In the genomic region with DNA sequence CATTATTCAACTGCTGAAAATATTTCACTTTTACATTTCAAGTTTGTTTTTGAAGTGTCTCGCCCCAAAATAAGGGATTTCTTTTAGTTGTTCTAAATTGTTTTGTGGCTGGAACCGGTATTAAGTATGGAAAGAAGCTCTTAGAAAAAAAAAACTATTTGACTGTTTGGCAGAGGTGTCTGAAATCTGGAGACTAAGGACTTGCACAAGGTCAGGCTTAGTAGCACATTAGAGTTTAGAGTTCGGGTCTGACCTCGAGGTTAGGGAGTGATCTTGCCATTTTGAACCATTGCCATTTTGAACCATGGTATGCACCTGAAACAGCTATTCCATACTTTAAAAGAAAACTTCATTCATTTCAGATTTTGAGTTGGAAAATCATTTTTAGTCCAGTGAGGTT, we compare ENCODE assay signal across 8 mouse cellular contexts. TPM values are rescaled to one million over a fixed set of nuclear protein-coding genes. Genes with fewer than 3 reads are reported as not detected.
A peak's percentile ranks its signal among the peaks of the same experiment; 100 is the strongest.
DNase-seq lines count a peak whose midpoint lies in the region; ATAC-seq lines count a peak whose summit lies in the region.

No protein-coding gene starts in this region.

- peak overlapping the region; percentile 63 for H3K4me2 ChIP-seq in kidney, embryonic 14.5 days (replicated peaks; ENCODE audit: low read depth, low read length)
- H3K4me2 ChIP-seq in heart, embryonic 13.5 days: peak overlapping the region; percentile 89
- H3K4me2 ChIP-seq in liver, embryonic 16.5 days (ENCODE audit: low read depth, low read length): peak overlapping the region; percentile 67

- peaks cover 21% of the 10 kb centered on the region; the same call in 1 of the 2 replicates for H3K36me3 ChIP-seq in kidney, embryonic 14.5 days (ENCODE audit: control insufficient read depth, insufficient read depth, low read length)
- peaks cover 20% of the 10 kb centered on the region for H3K36me3 ChIP-seq in heart, embryonic 13.5 days
- peaks cover 9% of the 10 kb centered on the region for H3K36me3 ChIP-seq in liver, embryonic 16.5 days (ENCODE audit: control insufficient read depth, insufficient read depth)

- peak overlapping the region; percentile 100 for H3K9ac ChIP-seq in kidney, embryonic 14.5 days (ENCODE audit: low read depth, low read length)
- H3K9ac ChIP-seq in heart, embryonic 13.5 days: peak overlapping the region; percentile 100
- H3K9ac ChIP-seq in liver, embryonic 16.5 days (ENCODE audit: low read depth, low read length): peak overlapping the region; percentile 65

- peak overlapping the region; percentile 94 for H3K4me3 ChIP-seq in kidney, embryonic 14.5 days (ENCODE audit: low read length)
- peak overlapping the region; percentile 92 for H3K4me3 ChIP-seq in heart, embryonic 13.5 days
- H3K4me3 ChIP-seq in liver, embryonic 16.5 days (ENCODE audit: low read depth, low read length): peak overlapping the region; percentile 97

- H3K27ac ChIP-seq in kidney, embryonic 14.5 days (ENCODE audit: low read depth, low read length): no peak overlapping the region
- H3K27ac ChIP-seq in heart, embryonic 13.5 days (replicated peaks): peak overlapping the region; percentile 99
- H3K27ac ChIP-seq in liver, embryonic 16.5 days (ENCODE audit: low read length): peak overlapping the region; percentile 85

- peaks cover 4% of the 10 kb centered on the region; the same call in 1 of the 2 replicates for H3K4me1 ChIP-seq in kidney, embryonic 14.5 days (ENCODE audit: control insufficient read depth, insufficient read depth, low read length)
- H3K4me1 ChIP-seq in heart, embryonic 13.5 days: peaks cover 29% of the 10 kb centered on the region
- peaks cover 12% of the 10 kb centered on the region for H3K4me1 ChIP-seq in liver, embryonic 16.5 days (ENCODE audit: control insufficient read depth, low read depth, low read length)

- DNase-seq in kidney, adult 8-10 months: no peak
- DNase-seq in R1 (ENCODE audit: low read depth, low spot score): peak; percentile 17
- no peak for DNase-seq in layer of hippocampus, postnatal 36 days
- DNase-seq in layer of hippocampus, adult 9-10 months (ENCODE audit: low spot score): no peak
- DNase-seq in MN1 (ENCODE audit: low spot score): no peak

- ATAC-seq in kidney, embryonic 14.5 days (ENCODE audit: low FRiP score, low TSS enrichment): no peak
- no peak for ATAC-seq in heart, embryonic 13.5 days (ENCODE audit: extremely low read depth, insufficient number of reproducible peaks, low FRiP score, low TSS enrichment)
- no peak for ATAC-seq in liver, embryonic 16.5 days (ENCODE audit: low read depth)

- no peaks in the 10 kb centered on the region for H3K9me3 ChIP-seq in kidney, embryonic 14.5 days (ENCODE audit: control insufficient read depth, low read length)
- no peaks in the 10 kb centered on the region for H3K9me3 ChIP-seq in heart, embryonic 13.5 days
- no peaks in the 10 kb centered on the region for H3K9me3 ChIP-seq in liver, embryonic 16.5 days (replicated peaks; ENCODE audit: control insufficient read depth, low read length)

- 1% methylated on average over 4 of the region's 4 CpGs for WGBS in kidney, embryonic 14.5 days
- under 1% methylated on average over 4 of the region's 4 CpGs for WGBS in heart, embryonic 13.5 days
- WGBS in liver, embryonic 16.5 days (ENCODE audit: insufficient replicate concordance): 0% methylated on average over 4 of the region's 4 CpGs

- no peaks in the 10 kb centered on the region for H3K27me3 ChIP-seq in kidney, embryonic 14.5 days (ENCODE audit: control insufficient read depth, insufficient read depth, low read length)
- no peaks in the 10 kb centered on the region for H3K27me3 ChIP-seq in heart, embryonic 13.5 days (replicated peaks)
- no peaks in the 10 kb centered on the region for H3K27me3 ChIP-seq in liver, embryonic 16.5 days (ENCODE audit: control insufficient read depth, insufficient read depth, low read depth, low read length)

RNA-seq across cellular contexts. Expression of a gene that starts 1.4 kb away (rescaled TPM):
- 99.0 and 136 TPM in 2 replicates for polyA plus RNA-seq in kidney, embryonic 14.5 days (2014; fragmentation: Nextera tagmentation; extraction: Ambion mirVana)
- polyA plus RNA-seq in heart, embryonic 13.5 days (2015; fragmentation: Nextera tagmentation; extraction: Ambion mirVana): 80.9 and 88.1 TPM in 2 replicates
- polyA plus RNA-seq in liver, embryonic 16.5 days (2015; fragmentation: Nextera tagmentation; extraction: Ambion mirVana): 25.5 and 27.2 TPM in 2 replicates
- 100 to 1,000 TPM; 139 to 144 TPM for total RNA-seq in layer of hippocampus, postnatal 36 days (2021)
